Mouse (Mus musculus) heart, postnatal 0 days (tissue): ENCODE measurements at regions not wholly inside any gene's neighbourhood (a gene's known extent, or its start where the extent isn't known, plus 50 kb on each side); places are given as distances from the start of the nearest gene placed in this dataset.
A peak's percentile ranks its signal among the peaks of the same experiment; 100 is the strongest.

Experiments used
- ATAC-seq: fragments of 200-750 bp; cut with Nextera tagmentation; 2 replicates; pipeline ENCODE4 v1.8.0; 2017; ENCODE audit warnings: low read depth, moderate number of reproducible peaks, moderate library complexity; ENCODE audit not compliant: insufficient read depth
- DNase-seq: peaks from one replicate; pipeline ENCODE4 v3.0.0-alpha.2; 2016; ENCODE audit warnings: low spot score
- H3K27ac ChIP-seq: fragments of 300-500 bp; sonication (generic); 2 replicates; pipeline ENCODE4 v1.5.1; 2014; ENCODE audit warnings: low read depth, mild to moderate bottlenecking
- H3K27me3 ChIP-seq: fragments of 300-500 bp; sonication (generic); 2 replicates; pipeline ENCODE4 v1.6.1; 2014; ENCODE audit warnings: low read length, mixed read lengths; ENCODE audit not compliant: control insufficient read depth, insufficient read depth
- H3K36me3 ChIP-seq: fragments of 300-500 bp; sonication (generic); replicated peaks from 2 replicates; pipeline ENCODE4 v1.6.1; 2014; ENCODE audit warnings: low read length, mixed read lengths; ENCODE audit not compliant: control insufficient read depth, insufficient read depth
- H3K4me1 ChIP-seq: fragments of 300-500 bp; sonication (generic); 2 replicates; pipeline ENCODE4 v1.6.1; 2014; ENCODE audit warnings: antibody characterized with exemption; ENCODE audit not compliant: control insufficient read depth, insufficient read depth
- H3K4me2 ChIP-seq: fragments of 300-500 bp; sonication (generic); 2 replicates; pipeline ENCODE4 v1.6.1; 2014; ENCODE audit warnings: low read depth, mild to moderate bottlenecking, low read length, moderate library complexity
- H3K4me3 ChIP-seq: fragments of 300-500 bp; sonication (generic); 2 replicates; pipeline ENCODE4 v1.5.1; 2014; ENCODE audit warnings: low read depth, low read length
- H3K9ac ChIP-seq: fragments of 300-500 bp; sonication (generic); replicated peaks from 2 replicates; pipeline ENCODE4 v1.6.1; 2014; ENCODE audit warnings: low read depth, low read length, mixed read lengths
- H3K9me3 ChIP-seq: fragments of 300-500 bp; sonication (generic); replicated peaks from 2 replicates; pipeline ENCODE4 v1.6.1; 2016; ENCODE audit warnings: low read length; ENCODE audit not compliant: control insufficient read depth
- CTCF ChIP-seq: IDR thresholded peaks from 2 replicates; pipeline ENCODE4 v1.5.1; 2016; ENCODE audit warnings: antibody characterized with exemption, control low read depth, low read depth
- EP300 ChIP-seq: IDR thresholded peaks from 2 replicates; pipeline ENCODE4 v1.6.1; 2016; ENCODE audit warnings: antibody characterized with exemption, low read depth
- WGBS: fragments of 180-500 bp; shearing (Covaris S2); extraction: QIAGEN DNeasy Blood & Tissue Kit; methylation state at CpG from one replicate; pipeline ENCODE4 v1.1.7; 2014; 5-methylcytosine and 5-hydroxymethylcytosine counted together

DNA sequence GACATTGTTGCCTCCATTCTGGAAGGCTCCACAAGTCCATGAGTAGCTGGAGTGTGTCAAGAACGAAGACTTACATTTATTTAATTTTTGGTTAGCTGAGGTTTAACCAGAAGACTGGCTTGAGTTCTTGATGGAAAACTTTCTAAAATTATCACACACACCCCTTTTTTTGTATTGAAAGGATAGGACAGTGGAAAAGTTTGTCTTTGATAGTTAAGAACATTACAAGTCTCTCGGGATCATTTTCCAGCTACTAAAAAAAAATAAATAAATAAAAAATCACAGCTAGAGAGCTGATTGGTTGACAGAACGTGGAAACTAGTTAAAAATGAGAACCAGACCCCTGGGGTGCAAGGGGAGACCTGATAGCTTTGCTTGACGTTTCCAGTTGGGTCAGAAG lies 173.6 kb upstream of the Slc38a2 start:
- H3K4me3 ChIP-seq = no peak overlapping the region
- no peak overlapping the region for H3K4me2 ChIP-seq
- ATAC-seq = no peak

GRCm38 (mm10) chr15:96867701-96868100 lies 168.2 kb upstream of the Slc38a2 start:
- no peak for DNase-seq
- H3K9me3 ChIP-seq = no peaks in the 10 kb centered on the region
- TF ChIP-seq EP300 = no peak
- TF ChIP-seq CTCF = no peak
- H3K9ac ChIP-seq = no peak overlapping the region
- H3K27ac ChIP-seq = no peak overlapping the region
- H3K4me2 ChIP-seq = no peak overlapping the region
- no peaks in the 10 kb centered on the region for H3K4me1 ChIP-seq
- no peak for ATAC-seq
- H3K27me3 ChIP-seq = no peaks in the 10 kb centered on the region
- no peak overlapping the region for H3K4me3 ChIP-seq
- WGBS = 76% methylated on average over 7 of the region's 7 CpGs
- no peaks in the 10 kb centered on the region for H3K36me3 ChIP-seq

More for the DNA sequence above, 173.6 kb upstream of the Slc38a2 start:
- no peaks in the 10 kb centered on the region for H3K9me3 ChIP-seq
- H3K36me3 ChIP-seq = no peaks in the 10 kb centered on the region
- no peak overlapping the region for H3K9ac ChIP-seq
- no peak for DNase-seq
- no peaks in the 10 kb centered on the region for H3K27me3 ChIP-seq
- WGBS = 58% methylated on average over 4 of the region's 4 CpGs
- TF ChIP-seq CTCF (no peak), EP300 (no peak)
- H3K27ac ChIP-seq = no peak overlapping the region
- H3K4me1 ChIP-seq = no peaks in the 10 kb centered on the region

DNA sequence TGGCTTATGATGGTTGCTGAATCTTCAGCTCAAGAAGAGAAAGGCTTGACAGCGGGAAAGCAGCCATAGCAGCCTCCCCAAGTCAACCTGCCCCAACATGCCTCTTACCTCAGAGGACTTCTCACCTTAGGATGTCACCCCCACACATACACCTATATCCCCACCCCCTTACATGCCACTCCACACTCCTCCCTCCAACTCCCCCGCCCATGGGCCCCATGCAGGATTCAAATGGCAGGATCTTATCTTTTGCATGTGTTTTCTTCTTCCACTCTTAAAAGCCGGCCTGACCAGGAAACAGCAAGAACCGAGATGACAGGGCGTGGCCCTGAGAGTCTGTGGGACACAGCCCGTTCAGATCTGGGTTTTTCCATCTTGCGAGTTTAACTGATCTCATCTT lies 166.4 kb upstream of the Slc38a2 start:
- TF ChIP-seq CTCF = no peak
- TF ChIP-seq EP300 = no peak
- Histone ChIP-seq H3K4me3 (no peak overlapping the region), H3K4me1 (no peaks in the 10 kb centered on the region), H3K27ac (no peak overlapping the region), H3K9me3 (no peaks in the 10 kb centered on the region), H3K9ac (no peak overlapping the region), H3K36me3 (no peaks in the 10 kb centered on the region), H3K27me3 (no peaks in the 10 kb centered on the region), H3K4me2 (no peak overlapping the region)
- WGBS = 85% methylated on average over 7 of the region's 7 CpGs
- ATAC-seq = no peak
- no peak for DNase-seq

DNA sequence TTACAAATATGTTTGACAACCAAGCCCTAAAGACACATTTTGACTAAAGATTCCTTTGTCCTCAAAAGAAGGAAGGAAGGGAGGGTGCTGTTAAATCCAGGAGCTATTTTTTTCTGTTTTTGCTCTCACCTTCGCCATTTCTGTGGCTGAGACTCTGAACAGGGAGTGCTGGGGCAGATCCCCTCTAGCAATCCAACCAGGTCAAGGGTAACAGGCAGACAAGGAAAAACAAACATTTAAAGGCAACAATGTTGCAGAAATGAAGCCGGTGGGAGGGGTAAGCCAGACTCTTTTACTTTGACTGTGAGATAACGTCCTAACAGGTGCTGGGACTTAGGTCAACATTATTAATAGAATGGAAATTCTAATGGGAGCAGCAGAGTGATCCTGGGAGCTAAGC lies 158.2 kb upstream of the Slc38a2 start:
- H3K4me2 ChIP-seq = no peak overlapping the region
- H3K36me3 ChIP-seq = no peaks in the 10 kb centered on the region
- TF ChIP-seq CTCF = no peak
- TF ChIP-seq EP300 = no peak
- H3K27me3 ChIP-seq = no peaks in the 10 kb centered on the region
- H3K9me3 ChIP-seq = no peaks in the 10 kb centered on the region
- WGBS = 38% methylated on average over 3 of the region's 3 CpGs
- DNase-seq = no peak
- H3K4me1 ChIP-seq = peaks cover 10% of the 10 kb centered on the region; the same call in 1 of the 2 replicates
- no peak overlapping the region for H3K9ac ChIP-seq
- ATAC-seq = no peak
- no peak overlapping the region for H3K27ac ChIP-seq
- no peak overlapping the region for H3K4me3 ChIP-seq

DNA sequence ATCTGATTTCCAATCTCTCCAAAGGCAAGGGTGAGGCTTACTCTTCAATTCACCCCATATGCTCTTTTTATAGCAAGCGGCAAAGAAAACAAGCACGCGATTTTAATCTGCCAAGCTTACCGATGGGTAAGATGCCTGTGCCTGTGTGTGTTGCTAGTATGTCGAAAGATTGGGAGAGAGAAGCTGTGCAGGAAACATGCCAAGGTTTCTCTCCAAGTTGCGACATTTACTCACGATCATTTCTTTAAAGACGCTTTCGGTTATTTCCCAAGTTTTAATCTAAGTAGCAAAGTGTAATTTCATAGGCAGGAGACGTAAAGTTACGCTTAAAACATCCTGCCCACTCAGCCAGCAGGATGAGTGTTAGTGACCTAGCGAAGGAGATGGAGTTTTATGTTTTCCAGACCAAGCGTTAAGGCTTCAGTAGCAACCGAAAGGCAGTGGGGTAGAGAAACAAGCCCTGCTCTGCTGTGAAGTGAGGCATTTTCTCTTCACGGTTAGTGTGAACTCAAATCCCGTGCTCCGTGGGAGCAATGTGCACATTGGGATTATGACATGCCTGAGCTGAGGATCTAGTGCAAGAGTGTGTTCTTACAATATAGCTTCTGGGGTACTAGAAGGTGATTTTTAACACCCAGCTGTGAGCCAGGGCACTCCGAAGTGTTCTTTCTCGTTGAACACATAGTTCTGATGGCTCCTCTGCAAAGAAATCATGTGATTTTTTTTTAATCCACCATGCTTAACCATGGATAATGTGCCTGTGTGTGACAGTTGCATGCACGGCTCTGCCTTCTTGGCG lies 152.6 kb upstream of the Slc38a2 start:
- Histone ChIP-seq H3K27ac (no peak overlapping the region), H3K27me3 (no peaks in the 10 kb centered on the region), H3K9ac (no peak overlapping the region), H3K36me3 (no peaks in the 10 kb centered on the region), H3K4me2 (no peak overlapping the region), H3K9me3 (no peaks in the 10 kb centered on the region), H3K4me3 (no peak overlapping the region), H3K4me1 (no peaks in the 10 kb centered on the region)
- ATAC-seq (no peak), DNase-seq (no peak)
- TF ChIP-seq EP300 = no peak
- WGBS = 84% methylated on average over 21 of the region's 21 CpGs

DNA sequence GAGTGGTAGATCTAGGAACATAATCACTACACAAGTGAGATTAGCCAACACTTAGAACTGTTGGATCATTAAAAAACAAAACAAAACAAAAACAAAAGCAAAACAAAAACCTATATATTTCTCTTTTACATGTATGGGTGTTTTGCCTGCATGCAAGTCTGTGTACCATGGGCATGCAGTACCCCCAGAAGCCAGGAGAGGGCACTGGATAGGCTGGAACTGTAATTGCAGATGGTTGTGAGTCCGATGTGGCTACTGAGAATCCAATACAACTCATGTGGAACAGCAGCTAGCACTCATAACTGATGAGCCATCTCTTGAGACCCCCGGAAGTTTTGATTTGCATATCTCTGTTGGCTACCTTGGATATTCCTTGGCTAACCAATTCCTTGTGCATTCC lies 148.6 kb upstream of the Slc38a2 start:
- peak; percentile 40 for TF ChIP-seq CTCF
- no peak for TF ChIP-seq EP300
- no peak for ATAC-seq
- 77% methylated on average over 2 of the region's 2 CpGs for WGBS
- DNase-seq = no peak
- no peaks in the 10 kb centered on the region for H3K9me3 ChIP-seq
- no peaks in the 10 kb centered on the region for H3K4me1 ChIP-seq
- H3K4me3 ChIP-seq = no peak overlapping the region
- no peaks in the 10 kb centered on the region for H3K27me3 ChIP-seq
- no peak overlapping the region for H3K27ac ChIP-seq
- no peaks in the 10 kb centered on the region for H3K36me3 ChIP-seq
- H3K9ac ChIP-seq = no peak overlapping the region
- no peak overlapping the region for H3K4me2 ChIP-seq
